Mouse (Mus musculus) small intestine, adult 2 months (tissue): ENCODE data around the gene Agpat4.

ENCODE experiments used
- CTCF ChIP-seq: fragments of 200-500 bp; IDR thresholded peaks from 2 replicates; pipeline ENCODE4 v1.5.1; 2012; ENCODE audit warnings: low read depth, mild to moderate bottlenecking, control low read depth, inconsistent platforms, low read length, moderate library complexity, mixed read lengths; ENCODE audit not compliant: insufficient replicate concordance, insufficient read length; ENCODE audit errors: extremely low read depth
- POLR2A ChIP-seq: fragments of 200-500 bp; IDR thresholded peaks from 2 replicates; pipeline ENCODE4 v1.6.1; 2012; ENCODE audit warnings: low read depth, mild to moderate bottlenecking, control low read depth, inconsistent platforms, low read length, moderate library complexity

DNA sequence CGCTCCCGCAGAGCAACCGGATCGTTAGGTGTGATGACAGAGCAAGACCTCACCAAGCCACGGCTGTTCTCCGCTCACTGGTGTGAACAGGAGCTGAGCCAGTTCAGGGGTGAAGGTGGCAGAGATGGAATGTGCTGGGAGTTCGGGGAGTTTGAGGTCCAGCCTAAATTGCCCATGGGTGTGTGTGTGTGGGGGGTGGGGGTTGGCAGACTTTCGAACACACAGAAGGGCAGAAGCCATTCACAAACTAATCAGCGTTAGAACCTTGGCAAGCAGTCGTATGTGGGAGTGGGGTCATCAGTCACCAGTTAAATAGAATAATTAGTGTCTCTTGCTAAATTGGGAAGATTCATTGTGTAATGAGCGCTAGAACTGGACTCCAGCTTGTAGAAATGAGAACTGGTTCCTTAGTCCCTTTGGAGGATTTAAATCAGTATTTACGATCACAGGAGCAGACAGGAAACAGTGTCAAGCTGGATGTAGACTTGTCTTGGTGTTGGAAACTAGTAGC lies 50.9 kb downstream of the Agpat4 start:
- no peak for TF ChIP-seq CTCF
- no peak for TF ChIP-seq POLR2A
